Mouse (Mus musculus) cerebellum, adult 9-10 months (tissue): ENCODE measurements at regions not wholly inside any gene's neighbourhood (a gene's known extent, or its start where the extent isn't known, plus 50 kb on each side); places are given as distances from the start of the nearest gene placed in this dataset.

ENCODE experiments used
- DNase-seq: peaks from one replicate; pipeline ENCODE4 v3.0.0; 2022

DNA sequence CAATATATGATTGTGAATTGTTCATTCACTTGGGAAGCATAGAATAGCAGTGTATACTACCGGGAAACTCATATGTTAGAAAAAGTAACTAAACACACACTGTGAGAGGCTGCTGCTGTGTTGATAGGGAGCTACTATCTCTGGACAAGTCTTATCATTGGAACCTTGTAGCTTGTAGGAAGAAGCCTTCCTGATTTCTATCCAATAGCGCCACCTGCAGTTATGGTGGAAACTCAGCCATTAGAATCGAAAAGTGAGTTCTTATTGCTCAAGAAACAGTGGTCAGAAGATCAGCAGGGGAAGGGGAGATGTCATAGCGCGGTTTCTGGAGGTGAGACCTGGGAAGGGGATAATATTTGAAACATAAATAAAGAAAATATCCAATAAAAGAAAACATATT, 1245.1 kb upstream of the Cdh6 start:
- peak; percentile 2 for DNase-seq

DNA sequence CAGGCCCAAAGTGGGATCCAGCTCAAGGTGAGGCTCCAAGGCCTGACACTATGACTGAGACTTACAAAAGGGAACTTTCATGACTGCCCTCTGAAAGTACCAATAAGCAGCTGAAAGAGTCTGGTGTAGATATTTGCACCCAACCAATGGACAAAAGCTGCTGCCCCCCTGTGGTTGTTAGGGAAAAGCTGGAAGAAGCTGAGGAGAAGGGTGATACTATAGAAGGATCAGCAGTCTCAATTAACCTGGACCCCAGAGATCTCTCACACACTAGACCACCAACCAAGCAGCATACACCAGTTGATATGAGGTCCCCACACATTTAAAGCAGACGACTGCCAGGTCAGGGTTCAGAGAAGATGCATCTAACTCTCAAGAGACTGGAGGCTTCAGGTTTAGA, 1211.9 kb upstream of the Cdh6 start:
- DNase-seq, result no peak

DNA sequence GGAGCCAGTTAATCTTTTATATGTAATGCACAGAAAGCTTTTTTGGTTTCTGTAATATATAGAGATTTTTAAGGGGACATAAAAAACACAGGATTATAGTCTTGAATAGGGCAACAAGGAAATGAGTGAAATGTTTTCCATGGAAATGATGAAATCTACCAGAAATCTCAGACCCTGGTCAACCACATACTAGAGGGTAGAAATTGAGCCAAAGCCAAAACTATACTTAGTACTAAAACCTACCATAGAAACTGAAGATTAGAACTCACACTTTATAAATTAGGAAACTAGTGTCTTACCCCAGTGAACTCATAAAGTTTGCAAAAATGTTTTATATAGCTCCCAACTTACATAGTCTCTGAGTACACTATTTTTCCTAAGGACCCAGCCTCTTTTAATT, 1204.9 kb upstream of the Cdh6 start:
- no peak for DNase-seq
